Mouse (Mus musculus) left cerebral cortex, adult 2 months (tissue): ENCODE data around the gene Col9a1. TPM values are rescaled to one million over a fixed set of nuclear protein-coding genes. Genes with fewer than 3 reads are reported as not detected.

Source experiments
- DNase-seq, 2 experiments: peaks; one replicate each; pipeline ENCODE4 v3.0.0; 2021 to 2022; ENCODE audit warnings: low spot score in 2 of 2, mixed read lengths in 1 of 2; ENCODE audit errors: extremely low spot score in 1 of 2
- H3K27ac ChIP-seq: fragments of 200-600 bp; 2 replicates; pipeline ENCODE4 v1.8.1; 2022
- H3K4me3 ChIP-seq: fragments of 200-600 bp; 2 replicates; pipeline ENCODE4 v1.8.1; 2022
- CTCF ChIP-seq: fragments of 200-600 bp; IDR thresholded peaks from 2 replicates; pipeline ENCODE4 v1.8.1; 2022; ENCODE audit warnings: antibody characterized with exemption, mild to moderate bottlenecking, moderate library complexity
- intact Hi-C: fragments of 180-260 bp; cut with DNase I; formaldehyde crosslinking; loops from one replicate; pipeline ENCODE4 v1.15.1; 2025
- total RNA-seq, 2 experiments: library from RNA; stranded (reverse); gene quantifications; 2 replicates each; pipeline ENCODE4 v1.2.3; 2021

Gene Col9a1
- total RNA-seq, 2 experiments from 2014 or later: 0.63 to 0.79 TPM

DNA sequence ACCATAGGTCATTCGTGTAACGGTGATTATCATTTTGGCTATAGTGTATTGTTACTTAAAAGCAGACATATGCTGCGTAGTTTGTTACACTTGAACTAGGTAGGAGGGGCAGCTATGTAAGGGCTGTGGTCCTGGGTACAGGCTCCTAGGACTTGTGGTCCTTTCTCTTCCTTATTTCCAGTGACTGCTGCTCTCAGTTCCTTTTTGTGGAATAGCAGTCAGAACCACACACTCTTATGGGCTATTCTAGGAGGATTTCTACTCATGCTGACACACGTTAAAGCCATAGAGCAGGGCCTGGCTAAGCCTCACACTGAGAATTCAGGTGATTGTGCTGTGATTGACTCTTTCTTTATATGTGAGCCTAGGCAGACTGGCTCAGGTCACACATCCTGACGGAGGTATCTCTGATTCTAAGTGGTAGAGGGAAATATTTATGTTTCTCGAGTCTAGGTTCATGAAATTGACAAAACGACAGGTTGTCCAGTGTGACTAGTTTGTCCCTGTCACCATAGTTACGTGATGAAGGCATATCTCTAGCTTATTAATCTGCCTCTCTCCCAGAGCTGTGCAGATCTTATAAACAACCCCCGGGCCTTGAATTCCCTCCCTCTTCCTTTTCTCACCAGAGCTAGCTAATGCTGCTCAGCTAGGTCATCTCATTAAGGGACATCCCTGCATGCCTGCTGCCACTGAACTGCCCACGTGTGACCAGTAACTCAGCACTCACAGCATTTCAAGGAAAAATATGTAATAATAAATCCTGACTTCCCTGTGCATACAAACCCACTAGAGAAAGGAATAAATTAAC, 71.1 kb downstream of the Col9a1 start:
- Histone ChIP-seq H3K4me3 (no peak overlapping the region), H3K27ac (no peak overlapping the region)
- intact Hi-C loops: loop anchor here (1.0 to 10.0 kb wide), 3 partner anchors 111 to 421 kb away; no protein-coding TSS in a partner anchor
- TF ChIP-seq CTCF: no peak
- no peak for DNase-seq

DNA sequence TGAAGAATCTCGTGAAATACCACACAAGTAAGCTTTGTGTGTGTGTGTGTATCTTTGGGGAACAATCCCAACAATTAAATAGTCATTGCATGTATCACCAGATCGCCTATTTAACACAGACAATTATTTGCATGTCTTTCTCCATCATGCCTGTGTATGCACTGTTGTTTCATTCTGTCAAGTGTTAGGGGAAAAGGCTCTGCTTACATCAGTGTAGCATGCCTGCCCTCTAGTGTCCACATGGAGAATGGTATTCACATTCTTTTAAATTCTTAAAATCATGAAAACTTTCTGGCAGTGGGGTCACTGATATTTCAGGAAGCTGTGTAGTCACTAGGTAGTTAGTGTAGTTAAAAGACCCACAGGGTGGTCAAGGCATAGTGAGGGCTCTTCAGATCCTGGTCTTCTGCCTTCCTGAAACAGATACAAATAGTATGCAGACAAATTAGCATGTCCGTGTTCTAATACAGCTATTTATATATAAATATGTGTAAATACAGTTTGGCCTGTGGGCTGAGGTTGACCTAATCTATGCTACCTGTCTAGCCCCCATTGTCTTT, 71.8 kb downstream of the Col9a1 start:
- intact Hi-C loops: loop anchor here (1.0 to 10.0 kb wide), 3 partner anchors 112 to 422 kb away; no protein-coding TSS in a partner anchor
- peak; percentile 92 for TF ChIP-seq CTCF
- H3K4me3 ChIP-seq: no peak overlapping the region
- H3K27ac ChIP-seq: no peak overlapping the region
- DNase-seq: peak in 1 of 2 experiments; percentile 26

DNA sequence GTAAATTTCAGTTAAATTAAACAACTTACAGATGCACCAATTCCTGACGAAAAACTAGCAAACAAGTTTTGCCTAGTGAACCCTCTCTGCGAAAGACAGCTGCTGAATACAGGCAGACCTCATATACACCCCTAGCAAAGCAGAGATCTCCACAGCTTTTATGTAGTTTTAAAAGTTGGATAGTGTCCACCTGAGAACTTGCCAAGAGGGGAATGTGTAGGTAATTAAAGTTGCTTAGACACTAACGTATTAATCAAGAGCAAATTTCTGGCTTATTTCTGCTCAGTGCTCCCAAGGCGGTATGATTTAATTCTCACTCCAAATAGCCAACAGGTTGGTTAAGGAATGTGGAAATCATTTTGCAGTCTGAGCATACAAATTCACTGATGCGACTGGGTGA, 80.6 kb downstream of the Col9a1 start:
- Histone ChIP-seq H3K27ac (no peak overlapping the region), H3K4me3 (no peak overlapping the region)
- no peak for DNase-seq
- no peak for TF ChIP-seq CTCF
- intact Hi-C loops: no loop called here

DNA sequence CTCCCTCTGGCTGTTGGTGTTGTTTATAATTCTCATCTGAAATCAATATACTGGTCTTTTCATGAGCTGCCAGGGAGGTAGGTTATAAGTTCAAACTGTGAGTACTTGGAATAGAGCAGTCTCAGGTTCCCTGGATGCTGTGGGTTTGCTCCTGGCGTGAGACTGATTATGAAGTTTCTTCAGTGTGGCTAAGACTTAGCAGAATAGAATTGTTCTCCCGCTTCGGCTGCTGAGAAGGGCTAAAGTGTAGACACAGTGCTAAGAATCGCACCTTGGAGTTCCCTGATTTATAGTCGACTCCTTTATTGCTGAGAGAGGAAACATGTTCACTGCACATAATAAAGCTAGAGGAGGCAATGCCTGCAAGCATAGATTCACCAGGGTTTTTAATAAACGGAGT, 82.0 kb downstream of the Col9a1 start:
- no peak for TF ChIP-seq CTCF
- intact Hi-C loops: no loop called here
- Histone ChIP-seq H3K4me3 (no peak overlapping the region), H3K27ac (no peak overlapping the region)
- no peak for DNase-seq

DNA sequence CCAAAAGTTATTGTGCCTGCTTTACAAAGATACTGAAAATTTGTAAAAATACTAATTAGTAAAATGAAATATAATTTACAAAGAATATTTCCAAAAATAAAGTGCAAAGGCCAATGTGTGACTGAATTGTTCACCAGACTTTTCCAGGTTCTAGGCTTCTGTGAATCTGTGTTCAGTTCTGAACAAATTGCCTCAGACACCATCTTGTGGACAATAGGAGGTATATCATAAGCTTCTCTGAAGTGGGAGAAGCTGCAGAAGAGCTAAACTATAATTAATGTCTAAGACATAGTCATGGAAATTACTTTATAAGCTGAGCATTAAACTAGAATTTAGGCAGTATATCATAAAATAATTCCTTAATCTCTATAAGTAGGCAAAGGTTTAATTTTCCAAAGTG, 83.8 kb downstream of the Col9a1 start:
- intact Hi-C loops: no loop called here
- DNase-seq: no peak
- H3K4me3 ChIP-seq: no peak overlapping the region
- no peak overlapping the region for H3K27ac ChIP-seq
- TF ChIP-seq CTCF: peak; percentile 46

DNA sequence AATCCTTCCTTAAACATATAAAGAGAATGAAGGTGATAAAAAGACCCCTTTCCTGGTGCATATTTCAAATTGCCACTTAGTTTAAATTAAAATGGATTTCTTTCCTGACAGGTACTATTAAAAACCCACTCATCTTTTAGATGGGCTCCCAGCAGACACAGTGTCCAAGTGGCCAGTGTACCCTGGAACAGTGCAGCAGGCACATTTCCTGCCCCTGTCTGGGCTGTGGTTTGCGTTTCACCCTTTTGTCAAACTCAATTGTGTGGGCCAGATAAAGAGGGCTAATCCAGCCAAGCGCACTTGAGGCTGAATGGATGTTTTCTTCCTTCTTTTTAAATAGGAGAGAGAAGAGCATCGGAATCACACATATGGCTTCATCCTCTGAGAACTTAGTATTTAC, 89.6 kb downstream of the Col9a1 start:
- no peak for DNase-seq
- no peak for TF ChIP-seq CTCF
- intact Hi-C loops: no loop called here
- Histone ChIP-seq H3K27ac (no peak overlapping the region), H3K4me3 (no peak overlapping the region)

DNA sequence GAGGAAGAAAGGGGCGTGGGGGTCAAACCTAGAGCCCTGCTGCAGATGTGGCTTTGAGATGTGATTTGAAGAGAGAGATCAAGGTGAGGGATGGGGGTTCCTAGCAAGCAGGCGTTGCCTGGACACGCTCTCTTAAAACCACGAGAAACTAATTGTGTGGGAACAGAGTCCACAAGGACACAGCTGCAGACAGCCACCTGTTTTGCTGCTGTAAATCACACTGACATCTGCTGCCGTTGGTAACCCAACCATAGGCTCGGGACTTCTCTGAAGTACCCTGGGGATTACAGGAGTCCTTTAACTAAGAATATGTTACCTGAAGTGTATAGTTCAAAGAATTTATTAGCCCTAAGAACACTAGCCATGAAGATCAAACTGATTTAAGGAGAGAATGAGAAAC, 109.0 kb downstream of the Col9a1 start:
- H3K27ac ChIP-seq: no peak overlapping the region
- DNase-seq: no peak
- H3K4me3 ChIP-seq: no peak overlapping the region
- intact Hi-C loops: no loop called here
- TF ChIP-seq CTCF: no peak

DNA sequence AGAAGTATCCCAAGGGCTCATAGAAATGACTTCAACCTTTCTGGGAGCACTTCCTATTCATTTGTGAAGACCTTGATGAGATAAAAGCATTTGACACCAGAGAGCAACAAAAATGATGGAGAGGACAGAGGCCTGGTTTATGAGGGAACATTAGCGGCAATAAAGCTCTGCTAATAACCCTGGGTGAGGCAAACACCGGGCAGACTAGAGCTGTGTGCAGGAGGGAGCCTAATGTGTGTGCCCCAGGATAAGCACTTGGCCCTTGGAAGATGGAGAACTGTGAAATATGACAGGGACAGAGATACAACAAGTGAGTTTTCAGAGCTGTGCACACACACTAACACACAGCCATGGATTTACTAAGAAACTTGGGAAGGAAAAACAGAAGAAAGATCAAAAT, 115.1 kb downstream of the Col9a1 start:
- intact Hi-C loops: no loop called here
- no peak for TF ChIP-seq CTCF
- Histone ChIP-seq H3K27ac (no peak overlapping the region), H3K4me3 (no peak overlapping the region)
- no peak for DNase-seq

DNA sequence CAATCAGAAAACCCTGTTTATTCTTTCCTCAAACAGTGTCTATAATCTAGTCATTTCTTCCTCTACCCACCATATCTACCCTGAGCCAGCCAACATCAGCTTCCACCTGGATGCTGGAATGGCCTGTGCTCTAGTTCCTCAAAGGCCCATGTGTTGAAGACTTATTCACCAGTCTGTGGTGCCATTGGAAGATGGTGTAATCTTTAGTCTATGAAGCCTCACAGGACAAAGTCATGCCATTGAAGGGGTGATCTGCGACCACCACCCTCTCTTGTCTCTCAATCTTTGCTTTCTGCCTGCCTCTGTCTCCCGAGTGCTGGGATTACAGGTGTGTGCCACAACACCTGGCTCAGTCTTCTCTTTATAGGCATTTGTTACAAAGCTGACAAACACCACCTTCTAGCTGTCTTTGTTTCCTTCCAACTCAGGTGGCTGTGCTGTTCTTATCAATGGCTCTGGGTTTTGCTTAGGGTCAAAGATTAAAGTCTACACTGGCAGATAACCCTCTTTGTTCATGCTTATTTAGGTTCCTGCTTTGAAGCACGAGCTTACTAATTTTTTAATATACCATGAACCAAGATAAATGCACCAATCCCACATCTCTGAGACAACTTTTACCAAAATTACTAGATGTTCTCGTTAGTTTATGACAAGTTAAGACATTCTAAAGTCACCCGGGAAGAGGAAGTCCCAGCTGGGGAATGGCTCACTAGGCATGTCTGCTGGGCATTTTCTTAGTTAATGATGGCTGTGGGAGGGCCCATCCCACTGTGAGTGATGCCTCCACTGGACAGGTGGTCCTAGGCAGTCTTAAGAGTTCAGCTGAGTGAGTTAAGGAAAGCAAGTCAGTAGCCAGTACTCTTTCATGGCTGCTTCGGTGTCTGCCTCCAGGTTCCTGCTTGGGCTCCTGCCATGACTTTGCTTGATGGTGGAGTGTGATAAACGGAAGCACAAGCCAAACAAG, 117.9 kb downstream of the Col9a1 start:
- Histone ChIP-seq H3K4me3 (no peak overlapping the region), H3K27ac (no peak overlapping the region)
- DNase-seq: no peak
- no peak for TF ChIP-seq CTCF
- intact Hi-C loops: no loop called here

DNA sequence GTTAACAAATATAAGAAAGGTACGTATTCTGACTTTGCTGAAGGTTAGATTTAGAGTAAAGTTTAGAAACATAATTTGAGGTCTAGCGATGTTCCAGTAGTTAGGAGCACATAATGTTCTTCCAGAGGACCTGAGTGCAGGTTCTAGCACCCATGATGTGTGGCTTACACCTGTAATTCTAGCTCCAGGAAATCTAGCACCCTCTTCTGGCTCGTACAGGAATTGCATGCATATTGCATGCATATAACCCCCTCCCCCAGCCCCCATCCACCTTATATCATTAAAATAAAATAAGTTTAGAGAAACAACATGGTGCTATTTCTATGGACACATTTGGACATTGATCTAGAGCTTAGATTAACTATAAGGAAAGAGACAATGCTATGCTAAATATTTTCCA, 123.3 kb downstream of the Col9a1 start:
- intact Hi-C loops: loop anchor here (5.0 kb wide), 1 partner anchor 332 kb away; no protein-coding TSS in a partner anchor
- no peak for DNase-seq
- Histone ChIP-seq H3K27ac (no peak overlapping the region), H3K4me3 (no peak overlapping the region)
- TF ChIP-seq CTCF: peak; percentile 32

Other genes starting within 250 kb of the Col9a1 start
- gene Sdhaf4, start 172.0 kb upstream of the Col9a1 start, total RNA-seq: 10 to 100 TPM; 42.6 to 46.8 TPM
- 10 to 100 TPM; 27.0 to 33.1 TPM for gene Fam135a, start 77.3 kb upstream of the Col9a1 start, total RNA-seq